Mouse (Mus musculus): ENCODE measurements around the gene Slc38a8. TPM values are rescaled to one million over a fixed set of nuclear protein-coding genes. Genes with fewer than 3 reads are reported as not detected.

The Slc38a8 gene
- total and polyA plus RNA-seq, 2 experiments from 2014 or later = not detected

DNA sequence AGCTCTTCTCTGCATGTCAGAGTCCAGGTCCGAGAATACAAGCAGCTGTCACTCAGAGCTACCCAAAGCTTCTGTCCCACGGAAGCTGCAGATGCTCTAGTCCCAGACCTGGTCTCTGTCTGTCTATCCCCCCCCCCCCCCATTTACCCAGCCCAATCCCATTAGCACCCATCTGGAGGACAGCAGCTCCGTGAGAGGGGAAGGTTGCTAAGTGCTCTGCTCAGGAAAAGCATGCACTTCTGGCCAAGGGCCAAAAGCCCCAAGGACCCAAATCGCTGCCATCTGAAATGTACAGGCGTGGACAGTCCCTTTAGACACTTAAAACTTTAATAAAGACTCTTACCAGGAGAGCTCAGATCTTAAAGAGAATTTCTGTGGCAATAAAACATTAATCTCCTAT is 15.2 kb upstream of the Slc38a8 start:
- Histone ChIP-seq H3K4me3 (ENCODE audit: low read depth, low read length) (no peak overlapping the region), H3K27ac (ENCODE audit: low read depth) (no peak overlapping the region), H3K36me3 (replicated peaks; ENCODE audit: control insufficient read depth, insufficient read depth, low read length) (peaks cover 98% of the 10 kb centered on the region), H3K9me3 (replicated peaks; ENCODE audit: control insufficient read depth, low read length) (no peaks in the 10 kb centered on the region), H3K4me1 (ENCODE audit: control insufficient read depth, insufficient read depth) (no peaks in the 10 kb centered on the region), H3K9ac (replicated peaks; ENCODE audit: low read depth, low read length) (no peak overlapping the region), H3K27me3 (ENCODE audit: control insufficient read depth, insufficient read depth, low read length) (no peaks in the 10 kb centered on the region), H3K4me2 (ENCODE audit: low read depth, low read length) (no peak overlapping the region)
- DNase-seq (ENCODE audit: low spot score) (no peak), ATAC-seq (ENCODE audit: insufficient read depth, low read depth) (no peak)
- no peak for TF ChIP-seq EP300 (IDR thresholded peaks at IDR 0.05; ENCODE audit: low read depth)
- no peak for TF ChIP-seq CTCF (IDR thresholded peaks at IDR 0.05; ENCODE audit: low read depth)
- 58% methylated on average over 5 of the region's 5 CpGs for WGBS

DNA sequence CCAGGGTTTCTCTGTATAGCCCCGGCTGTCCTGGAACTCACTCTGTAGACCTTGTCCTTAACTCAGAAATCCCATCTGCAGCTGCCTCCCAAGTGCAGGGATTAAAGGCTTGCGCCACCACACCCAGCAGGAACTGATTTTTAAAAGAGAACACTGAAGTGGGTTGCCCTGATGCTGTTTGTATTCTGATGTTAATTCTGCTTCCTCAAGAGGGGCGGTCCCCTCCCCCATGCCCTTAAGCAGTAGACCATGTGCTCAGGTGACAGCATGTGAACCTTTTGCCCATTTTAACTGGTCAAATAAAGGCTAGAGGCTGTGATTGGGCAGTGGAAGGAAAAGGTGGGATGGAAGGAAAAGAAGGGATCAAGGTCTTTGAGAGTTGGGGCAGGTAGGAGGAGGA is 14.3 kb upstream of the Slc38a8 start:
- H3K9ac ChIP-seq (replicated peaks; ENCODE audit: low read depth, low read length) = no peak overlapping the region
- 72% methylated on average over 3 of the region's 3 CpGs for WGBS
- DNase-seq (ENCODE audit: low spot score) = no peak
- H3K27ac ChIP-seq (ENCODE audit: low read depth) = no peak overlapping the region
- ATAC-seq (ENCODE audit: insufficient read depth, low read depth) = no peak
- H3K9me3 ChIP-seq (replicated peaks; ENCODE audit: control insufficient read depth, low read length) = no peaks in the 10 kb centered on the region
- H3K4me2 ChIP-seq (ENCODE audit: low read depth, low read length) = no peak overlapping the region
- TF ChIP-seq EP300 (IDR thresholded peaks at IDR 0.05; ENCODE audit: low read depth) (no peak), CTCF (IDR thresholded peaks at IDR 0.05; ENCODE audit: low read depth) (no peak)
- H3K27me3 ChIP-seq (ENCODE audit: control insufficient read depth, insufficient read depth, low read length) = no peaks in the 10 kb centered on the region
- H3K4me3 ChIP-seq (ENCODE audit: low read depth, low read length) = no peak overlapping the region
- H3K36me3 ChIP-seq (replicated peaks; ENCODE audit: control insufficient read depth, insufficient read depth, low read length) = peaks cover 97% of the 10 kb centered on the region
- H3K4me1 ChIP-seq (ENCODE audit: control insufficient read depth, insufficient read depth) = no peaks in the 10 kb centered on the region

DNA sequence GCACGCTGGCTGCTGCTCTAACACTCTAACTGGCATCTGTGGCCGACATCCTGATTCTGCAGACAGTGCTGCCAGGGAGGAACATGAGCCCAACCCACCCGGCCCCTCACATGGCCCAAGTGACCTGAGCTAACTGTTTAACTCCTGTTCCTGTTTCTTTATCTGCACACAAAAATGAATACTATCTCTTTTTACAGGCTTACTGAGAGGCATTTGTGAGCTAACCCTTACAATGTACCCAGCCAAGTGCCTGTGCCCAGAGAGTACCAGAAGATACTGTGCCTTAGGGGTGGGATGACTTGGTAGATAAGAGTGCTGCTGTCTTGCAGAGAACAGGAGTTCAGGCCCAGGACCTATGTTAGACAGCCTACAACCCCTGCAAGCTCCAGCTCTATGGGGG is 13.4 kb upstream of the Slc38a8 start:
- 81% methylated on average over 3 of the region's 3 CpGs for WGBS
- peaks cover 97% of the 10 kb centered on the region for H3K36me3 ChIP-seq (replicated peaks; ENCODE audit: control insufficient read depth, insufficient read depth, low read length)
- no peak for ATAC-seq (ENCODE audit: insufficient read depth, low read depth)

DNA sequence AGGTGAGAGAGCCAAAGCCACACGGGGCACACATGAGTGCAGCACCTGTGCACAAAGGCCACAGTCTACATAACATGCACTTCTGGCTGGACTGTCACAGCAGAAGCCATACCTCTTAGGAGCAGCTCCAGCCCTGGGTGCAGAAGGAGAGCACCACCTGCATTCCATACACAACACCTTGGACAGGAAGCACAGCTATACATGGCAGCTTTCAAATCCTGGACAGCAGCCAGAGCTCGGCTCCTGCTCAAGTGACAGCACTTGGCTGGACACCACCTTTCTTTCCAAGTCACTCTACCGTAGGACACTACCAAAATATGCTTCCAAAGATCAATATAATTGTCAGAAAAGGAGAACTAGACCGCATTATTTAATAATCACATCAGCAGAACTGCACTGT is 11.9 kb upstream of the Slc38a8 start:
- peaks cover 97% of the 10 kb centered on the region for H3K36me3 ChIP-seq (replicated peaks; ENCODE audit: control insufficient read depth, insufficient read depth, low read length)
- WGBS = 64% methylated on average over 4 of the region's 4 CpGs
- no peaks in the 10 kb centered on the region for H3K9me3 ChIP-seq (replicated peaks; ENCODE audit: control insufficient read depth, low read length)
- no peaks in the 10 kb centered on the region for H3K4me1 ChIP-seq (ENCODE audit: control insufficient read depth, insufficient read depth)
- H3K9ac ChIP-seq (replicated peaks; ENCODE audit: low read depth, low read length) = no peak overlapping the region
- no peak for DNase-seq (ENCODE audit: low spot score)
- no peak for ATAC-seq (ENCODE audit: insufficient read depth, low read depth)
- TF ChIP-seq CTCF (IDR thresholded peaks at IDR 0.05; ENCODE audit: low read depth) = no peak
- TF ChIP-seq EP300 (IDR thresholded peaks at IDR 0.05; ENCODE audit: low read depth) = no peak
- no peak overlapping the region for H3K27ac ChIP-seq (ENCODE audit: low read depth)
- no peaks in the 10 kb centered on the region for H3K27me3 ChIP-seq (ENCODE audit: control insufficient read depth, insufficient read depth, low read length)
- H3K4me3 ChIP-seq (ENCODE audit: low read depth, low read length) = no peak overlapping the region
- H3K4me2 ChIP-seq (ENCODE audit: low read depth, low read length) = no peak overlapping the region

More for the DNA sequence above, 13.4 kb upstream of the Slc38a8 start:
- H3K27me3 ChIP-seq (ENCODE audit: control insufficient read depth, insufficient read depth, low read length) = no peaks in the 10 kb centered on the region
- no peak overlapping the region for H3K27ac ChIP-seq (ENCODE audit: low read depth)
- H3K9ac ChIP-seq (replicated peaks; ENCODE audit: low read depth, low read length) = no peak overlapping the region
- H3K9me3 ChIP-seq (replicated peaks; ENCODE audit: control insufficient read depth, low read length) = no peaks in the 10 kb centered on the region
- DNase-seq (ENCODE audit: low spot score) = no peak
- H3K4me3 ChIP-seq (ENCODE audit: low read depth, low read length) = no peak overlapping the region
- H3K4me2 ChIP-seq (ENCODE audit: low read depth, low read length) = no peak overlapping the region
- TF ChIP-seq CTCF (IDR thresholded peaks at IDR 0.05; ENCODE audit: low read depth) (no peak), EP300 (IDR thresholded peaks at IDR 0.05; ENCODE audit: low read depth) (no peak)
- H3K4me1 ChIP-seq (ENCODE audit: control insufficient read depth, insufficient read depth) = no peaks in the 10 kb centered on the region

DNA sequence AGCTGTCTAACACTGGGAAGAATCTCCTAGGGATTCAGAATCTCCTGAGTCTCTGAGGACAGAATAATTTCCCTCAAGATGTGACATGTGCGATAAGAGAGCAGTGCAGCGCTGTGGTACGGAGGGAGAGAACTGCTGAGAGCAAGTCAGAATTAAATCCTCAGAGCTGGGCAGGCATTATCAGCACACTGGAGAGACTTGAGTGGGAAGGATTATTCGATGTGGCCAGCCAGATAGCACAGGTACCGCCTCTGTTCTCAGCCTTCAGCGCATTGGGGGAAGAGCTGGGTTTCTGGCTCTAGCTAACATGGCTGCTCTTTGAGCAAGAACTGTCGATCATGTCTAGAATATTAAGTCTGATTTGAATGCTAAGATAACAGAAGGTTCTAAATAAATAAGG is 10.2 kb upstream of the Slc38a8 start:
- no peak for ATAC-seq (ENCODE audit: insufficient read depth, low read depth)
- 71% methylated on average over 7 of the region's 7 CpGs for WGBS
- no peak for DNase-seq (ENCODE audit: low spot score)
- no peak for TF ChIP-seq CTCF (IDR thresholded peaks at IDR 0.05; ENCODE audit: low read depth)
- no peak for TF ChIP-seq EP300 (IDR thresholded peaks at IDR 0.05; ENCODE audit: low read depth)
- Histone ChIP-seq H3K4me1 (ENCODE audit: control insufficient read depth, insufficient read depth) (no peaks in the 10 kb centered on the region), H3K4me2 (ENCODE audit: low read depth, low read length) (no peak overlapping the region), H3K27ac (ENCODE audit: low read depth) (no peak overlapping the region), H3K36me3 (replicated peaks; ENCODE audit: control insufficient read depth, insufficient read depth, low read length) (peaks cover 94% of the 10 kb centered on the region), H3K9ac (replicated peaks; ENCODE audit: low read depth, low read length) (no peak overlapping the region), H3K27me3 (ENCODE audit: control insufficient read depth, insufficient read depth, low read length) (no peaks in the 10 kb centered on the region), H3K9me3 (replicated peaks; ENCODE audit: control insufficient read depth, low read length) (no peaks in the 10 kb centered on the region), H3K4me3 (ENCODE audit: low read depth, low read length) (no peak overlapping the region)

DNA sequence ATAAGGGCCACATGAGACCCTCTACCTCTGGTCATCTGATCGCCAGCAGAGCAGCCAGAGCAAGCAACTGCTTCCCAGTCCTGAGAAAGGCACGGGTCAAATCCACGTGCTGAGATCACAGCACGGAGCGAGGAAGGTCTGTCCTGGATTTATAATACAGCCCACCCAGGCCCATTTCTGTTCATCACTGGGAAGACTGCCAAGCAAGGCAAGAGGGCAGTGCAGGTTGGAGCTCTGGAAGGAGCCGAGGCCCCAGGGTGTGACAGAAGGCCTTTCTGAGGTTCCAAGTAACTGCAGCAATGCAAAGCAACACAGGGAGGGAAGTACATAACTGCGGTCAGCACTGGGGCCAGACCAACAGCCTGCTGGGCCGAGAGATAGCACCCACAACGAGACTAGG is 9.0 kb upstream of the Slc38a8 start:
- H3K4me2 ChIP-seq (ENCODE audit: low read depth, low read length) = no peak overlapping the region
- H3K9ac ChIP-seq (replicated peaks; ENCODE audit: low read depth, low read length) = no peak overlapping the region
- DNase-seq (ENCODE audit: low spot score) = no peak
- no peaks in the 10 kb centered on the region for H3K27me3 ChIP-seq (ENCODE audit: control insufficient read depth, insufficient read depth, low read length)
- TF ChIP-seq EP300 (IDR thresholded peaks at IDR 0.05; ENCODE audit: low read depth) = no peak
- TF ChIP-seq CTCF (IDR thresholded peaks at IDR 0.05; ENCODE audit: low read depth) = no peak
- H3K27ac ChIP-seq (ENCODE audit: low read depth) = no peak overlapping the region
- ATAC-seq (ENCODE audit: insufficient read depth, low read depth) = no peak
- no peaks in the 10 kb centered on the region for H3K4me1 ChIP-seq (ENCODE audit: control insufficient read depth, insufficient read depth)
- peaks cover 86% of the 10 kb centered on the region for H3K36me3 ChIP-seq (replicated peaks; ENCODE audit: control insufficient read depth, insufficient read depth, low read length)
- H3K4me3 ChIP-seq (ENCODE audit: low read depth, low read length) = no peak overlapping the region
- 79% methylated on average over 9 of the region's 9 CpGs for WGBS
- no peaks in the 10 kb centered on the region for H3K9me3 ChIP-seq (replicated peaks; ENCODE audit: control insufficient read depth, low read length)
